Mouse (Mus musculus) heart, embryonic 12.5 days (tissue): ENCODE data around the gene Fam208a. TPM values are rescaled to one million over a fixed set of nuclear protein-coding genes. Genes with fewer than 3 reads are reported as not detected.

Experiments used
- ATAC-seq: fragments of 200-750 bp; cut with Nextera tagmentation; 2 replicates; pipeline ENCODE4 v1.8.0; 2017; ENCODE audit warnings: moderate TSS enrichment, moderate library complexity; ENCODE audit not compliant: insufficient number of reproducible peaks, low FRiP score
- H3K27ac ChIP-seq: fragments of 300-500 bp; sonication (generic); 2 replicates; pipeline ENCODE4 v1.5.1; 2016; ENCODE audit warnings: mild to moderate bottlenecking, moderate library complexity; ENCODE audit not compliant: poor library complexity, severe bottlenecking
- H3K27me3 ChIP-seq: fragments of 300-500 bp; sonication (generic); replicated peaks from 2 replicates; pipeline ENCODE4 v1.6.1; 2016; ENCODE audit warnings: mild to moderate bottlenecking, moderate library complexity
- H3K36me3 ChIP-seq: fragments of 300-500 bp; sonication (generic); 2 replicates; pipeline ENCODE4 v1.6.1; 2016; ENCODE audit warnings: mild to moderate bottlenecking, moderate library complexity
- H3K4me1 ChIP-seq: fragments of 300-500 bp; sonication (generic); replicated peaks from 2 replicates; pipeline ENCODE4 v1.6.1; 2016; ENCODE audit warnings: mild to moderate bottlenecking
- H3K4me2 ChIP-seq: fragments of 300-500 bp; sonication (generic); 2 replicates; pipeline ENCODE4 v1.6.1; 2016; ENCODE audit warnings: mild to moderate bottlenecking, moderate library complexity
- H3K4me3 ChIP-seq: fragments of 300-500 bp; sonication (generic); 2 replicates; pipeline ENCODE4 v1.5.1; 2016; ENCODE audit warnings: mild to moderate bottlenecking
- H3K9ac ChIP-seq: fragments of 300-500 bp; sonication (generic); 2 replicates; pipeline ENCODE4 v1.6.1; 2016; ENCODE audit warnings: mild to moderate bottlenecking, moderate library complexity
- H3K9me3 ChIP-seq: fragments of 300-500 bp; sonication (generic); replicated peaks from 2 replicates; pipeline ENCODE4 v1.6.1; 2016; ENCODE audit warnings: mild to moderate bottlenecking, moderate library complexity
- WGBS: fragments of 180-500 bp; shearing (Covaris S2); methylation state at CpG from one replicate; pipeline ENCODE4 v1.1.7; 2016; 5-methylcytosine and 5-hydroxymethylcytosine counted together
- polyA plus RNA-seq: library from polyadenylated mRNA; unstranded; fragments of >200 nt; fragmentation: Nextera tagmentation; extraction: Ambion mirVana; gene quantifications from 2 replicates; pipeline ENCODE4 v1.2.1, GENCODE M21; 2016

The Fam208a gene
- polyA plus RNA-seq, 1 experiment from 2014 or later: 13.1 TPM

- Histone ChIP-seq H3K27me3 (no peaks in the 10 kb centered on the region), H3K27ac (no peak overlapping the region), H3K4me3 (no peak overlapping the region), H3K4me2 (no peak overlapping the region), H3K4me1 (no peaks in the 10 kb centered on the region), H3K9ac (no peak overlapping the region), H3K9me3 (peaks cover 4% of the 10 kb centered on the region), H3K36me3 (0 out of 2 replicates have a peak, but pooled peaks cover 3% of the 10 kb centered on the region)
- WGBS: 38% methylated on average over 4 of the region's 4 CpGs
- ATAC-seq: no peak
Measured at GRCm38 (mm10) chr14:27413961-27414360, 14.7 kb upstream of the Fam208a start.

DNA sequence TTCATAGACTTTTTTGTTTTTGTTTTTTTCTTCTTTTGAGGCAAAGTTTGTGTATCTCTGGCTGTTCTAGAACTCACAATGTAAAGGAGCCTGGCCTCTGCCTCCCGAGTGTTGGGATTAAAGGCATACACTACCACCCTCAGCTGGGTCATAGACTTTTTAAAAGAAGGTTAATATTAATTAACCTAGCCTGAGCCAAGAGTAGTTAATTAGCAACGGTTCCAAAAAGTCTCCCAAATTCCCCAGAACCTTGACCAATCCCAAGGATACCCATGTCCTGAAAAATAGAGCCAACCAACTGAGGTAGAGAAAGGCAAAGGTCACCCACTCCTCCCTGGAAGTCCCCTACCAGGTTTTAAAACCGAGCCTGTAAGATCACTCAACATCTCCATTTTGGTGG, 7.8 kb upstream of the Fam208a start:
- Histone ChIP-seq H3K9ac (no peak overlapping the region), H3K27ac (no peak overlapping the region), H3K4me3 (no peak overlapping the region), H3K4me1 (no peaks in the 10 kb centered on the region), H3K9me3 (0 out of 2 replicates have a peak, but pooled peaks cover 6% of the 10 kb centered on the region), H3K27me3 (no peaks in the 10 kb centered on the region), H3K36me3 (0 out of 2 replicates have a peak, but pooled peaks cover 3% of the 10 kb centered on the region), H3K4me2 (no peak overlapping the region)
- ATAC-seq: no peak
- WGBS: 61% methylated on average over 3 of the region's 3 CpGs

DNA sequence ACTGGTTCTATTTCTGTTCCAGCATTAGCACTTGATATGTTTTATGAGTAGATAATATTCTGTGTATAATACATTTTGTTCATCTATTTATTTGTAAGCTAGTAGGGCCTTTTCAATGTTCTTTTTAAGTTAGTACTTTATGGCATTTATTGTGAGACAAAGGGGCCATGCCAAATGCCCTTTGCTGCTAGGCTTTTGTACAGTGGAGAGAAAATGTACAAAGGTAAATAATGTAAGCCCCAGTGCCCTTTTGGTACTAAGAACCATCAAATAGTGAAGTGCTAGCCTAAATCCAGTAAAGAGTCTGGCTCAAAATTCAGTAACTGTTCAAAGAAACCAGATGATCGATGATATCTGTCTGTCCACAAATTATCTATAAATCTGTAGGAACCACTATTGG, 6.3 kb upstream of the Fam208a start:
- Histone ChIP-seq H3K36me3 (0 out of 2 replicates have a peak, but pooled peaks cover 3% of the 10 kb centered on the region), H3K27ac (no peak overlapping the region), H3K4me1 (no peaks in the 10 kb centered on the region), H3K9ac (no peak overlapping the region), H3K4me2 (no peak overlapping the region), H3K27me3 (no peaks in the 10 kb centered on the region), H3K9me3 (0 out of 2 replicates have a peak, but pooled peaks cover 6% of the 10 kb centered on the region), H3K4me3 (no peak overlapping the region)
- ATAC-seq: no peak
- WGBS: 80% methylated on average over 1 of the region's 1 CpGs

DNA sequence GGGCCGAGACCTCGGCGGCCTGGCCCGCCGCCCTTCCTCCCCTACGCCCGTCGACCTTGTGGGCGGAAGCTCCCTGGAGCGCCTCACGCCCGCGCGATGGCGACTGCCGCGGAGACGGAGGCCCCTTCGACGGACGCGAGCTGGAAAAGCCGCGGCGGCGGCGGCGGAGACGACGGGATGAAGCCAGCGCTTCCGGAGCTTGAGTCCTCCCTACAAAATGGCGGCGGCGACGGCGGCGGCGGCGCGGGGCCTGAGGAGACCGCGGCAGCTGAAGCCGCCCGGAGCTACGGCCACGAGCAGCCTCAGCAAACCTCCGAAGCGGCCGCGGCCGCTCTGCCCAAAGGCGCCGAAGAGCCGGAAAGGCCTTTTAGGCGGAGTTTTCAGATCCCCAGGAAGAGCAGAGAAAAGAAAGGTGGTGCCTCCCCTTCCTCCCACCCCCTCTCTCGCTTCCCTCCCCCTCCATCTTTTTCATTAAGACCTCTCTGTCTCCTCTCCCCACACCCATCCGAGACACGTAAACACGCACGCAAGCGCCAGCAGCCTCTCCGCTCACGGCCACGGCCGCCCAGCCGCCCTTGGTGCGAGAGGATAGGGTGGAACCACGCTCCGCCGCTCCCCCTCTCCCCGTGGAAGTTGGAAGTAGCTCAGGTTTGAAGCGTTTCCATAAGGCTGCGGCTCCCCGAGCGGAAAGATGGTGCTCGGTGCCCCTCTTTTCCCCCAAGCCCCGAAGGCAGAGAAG, 508 bp downstream of the Fam208a start:
- under 1% methylated on average over 71 of the region's 78 CpGs for WGBS

DNA sequence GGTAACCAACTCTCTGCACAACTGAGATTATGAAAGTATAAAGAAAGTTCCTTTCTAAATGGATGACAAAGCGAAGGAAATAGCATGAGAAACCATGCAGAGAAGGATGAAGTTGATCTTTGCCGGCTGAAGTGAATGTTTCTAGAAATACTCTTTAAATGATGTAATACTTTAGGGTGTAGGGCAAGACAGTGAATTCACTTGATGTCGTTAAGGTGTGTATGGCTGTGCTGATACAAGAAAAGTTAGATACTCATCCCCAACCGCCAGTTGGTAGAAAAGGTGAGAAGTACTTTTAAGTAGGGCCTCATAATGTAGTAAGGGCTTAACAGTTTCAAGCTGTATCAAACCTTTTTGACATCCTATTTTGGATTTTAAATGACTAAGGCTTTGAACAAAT, 1.6 kb downstream of the Fam208a start:
- Histone ChIP-seq H3K4me3 (no peak overlapping the region), H3K4me2 (no peak overlapping the region), H3K27ac (no peak overlapping the region), H3K4me1 (no peaks in the 10 kb centered on the region), H3K9ac (no peak overlapping the region), H3K36me3 (peaks cover 20% of the 10 kb centered on the region), H3K9me3 (peaks cover 7% of the 10 kb centered on the region), H3K27me3 (no peaks in the 10 kb centered on the region)
- 87% methylated on average over 4 of the region's 4 CpGs for WGBS
- no peak for ATAC-seq

More for the DNA sequence above, 508 bp downstream of the Fam208a start:
- no peaks in the 10 kb centered on the region for H3K27me3 ChIP-seq
- peak overlapping the region; percentile 75 for H3K4me3 ChIP-seq
- H3K27ac ChIP-seq: peak overlapping the region; percentile 98
- H3K4me2 ChIP-seq: peak overlapping the region; percentile 81
- no peaks in the 10 kb centered on the region for H3K4me1 ChIP-seq
- ATAC-seq: peak; percentile 82
- peaks cover 13% of the 10 kb centered on the region for H3K9me3 ChIP-seq
- H3K9ac ChIP-seq: peak overlapping the region; percentile 92
- H3K36me3 ChIP-seq: peaks cover 16% of the 10 kb centered on the region

DNA sequence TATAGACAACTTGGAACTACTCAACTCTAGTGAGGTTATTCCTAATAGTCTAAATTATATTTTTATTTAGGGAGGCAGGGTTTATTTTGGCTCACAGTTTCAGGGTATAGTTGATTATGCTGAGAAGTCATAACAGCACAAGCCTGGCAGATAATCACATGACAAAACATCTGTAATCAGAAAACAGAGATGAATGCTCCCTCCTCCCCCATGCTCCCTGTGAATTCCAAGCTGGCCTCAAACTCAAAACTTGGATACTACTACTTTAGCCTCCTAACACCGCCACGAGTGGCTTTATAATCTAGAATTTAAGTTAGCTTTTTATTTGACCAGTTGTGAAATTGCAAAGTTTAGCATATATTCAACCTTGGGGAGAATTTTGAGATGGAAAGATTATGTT, 3.4 kb downstream of the Fam208a start:
- no peak overlapping the region for H3K9ac ChIP-seq
- no peak overlapping the region for H3K4me2 ChIP-seq
- no peak overlapping the region for H3K27ac ChIP-seq
- 97% methylated on average over 2 of the region's 2 CpGs for WGBS
- H3K36me3 ChIP-seq: peaks cover 28% of the 10 kb centered on the region
- H3K27me3 ChIP-seq: no peaks in the 10 kb centered on the region
- no peak for ATAC-seq
- no peaks in the 10 kb centered on the region for H3K4me1 ChIP-seq
- H3K9me3 ChIP-seq: peaks cover 7% of the 10 kb centered on the region
- H3K4me3 ChIP-seq: no peak overlapping the region

DNA sequence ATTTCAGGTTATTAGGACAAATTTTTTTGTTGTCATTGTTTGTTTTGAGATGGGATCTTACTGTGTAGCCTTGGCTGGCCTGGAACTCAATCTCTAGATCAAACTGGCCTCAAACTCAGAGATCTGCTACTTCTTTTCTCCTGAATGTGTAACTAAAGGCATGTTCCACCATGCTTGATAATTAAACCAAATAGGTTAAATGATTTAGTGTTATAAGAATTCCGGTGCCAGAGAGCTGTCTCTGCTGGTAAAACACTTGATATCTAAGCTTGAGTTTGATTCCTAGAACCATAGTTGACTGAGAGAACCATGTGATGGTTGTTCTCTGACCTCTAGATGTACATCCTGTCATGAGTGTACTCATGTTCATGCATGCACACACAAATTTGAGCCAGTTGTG, 7.5 kb downstream of the Fam208a start:
- Histone ChIP-seq H3K4me2 (no peak overlapping the region), H3K27me3 (no peaks in the 10 kb centered on the region), H3K9me3 (no peaks in the 10 kb centered on the region), H3K36me3 (peaks cover 33% of the 10 kb centered on the region), H3K27ac (no peak overlapping the region), H3K4me1 (no peaks in the 10 kb centered on the region), H3K4me3 (no peak overlapping the region), H3K9ac (no peak overlapping the region)
- WGBS: 81% methylated on average over 1 of the region's 1 CpGs
- no peak for ATAC-seq

DNA sequence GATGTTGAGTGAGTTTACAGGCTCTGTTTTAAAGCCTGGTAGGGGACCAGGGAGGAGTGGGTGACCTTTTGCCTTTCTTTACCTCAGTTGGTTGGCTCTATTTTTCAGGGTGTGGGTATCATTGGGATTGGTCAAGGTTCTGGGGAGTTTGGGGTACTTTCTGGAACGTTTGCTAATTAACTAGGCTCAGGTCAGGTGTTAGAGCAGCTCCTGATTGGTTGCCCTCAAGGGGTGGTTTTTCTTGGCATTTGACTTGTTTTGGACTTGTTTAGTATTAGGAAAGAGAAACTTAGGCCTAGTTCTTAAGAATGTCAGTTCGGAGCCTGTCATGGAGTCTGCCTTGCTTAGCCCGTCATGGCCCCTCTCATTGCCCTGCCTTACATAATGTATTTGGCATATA, 8.2 kb downstream of the Fam208a start:
- H3K4me1 ChIP-seq: no peaks in the 10 kb centered on the region
- no peak overlapping the region for H3K27ac ChIP-seq
- no peak overlapping the region for H3K9ac ChIP-seq
- H3K36me3 ChIP-seq: peaks cover 31% of the 10 kb centered on the region
- no peak overlapping the region for H3K4me3 ChIP-seq
- no peak overlapping the region for H3K4me2 ChIP-seq
- no peak for ATAC-seq
- WGBS: 84% methylated on average over 3 of the region's 3 CpGs
- H3K9me3 ChIP-seq: no peaks in the 10 kb centered on the region
- no peaks in the 10 kb centered on the region for H3K27me3 ChIP-seq

DNA sequence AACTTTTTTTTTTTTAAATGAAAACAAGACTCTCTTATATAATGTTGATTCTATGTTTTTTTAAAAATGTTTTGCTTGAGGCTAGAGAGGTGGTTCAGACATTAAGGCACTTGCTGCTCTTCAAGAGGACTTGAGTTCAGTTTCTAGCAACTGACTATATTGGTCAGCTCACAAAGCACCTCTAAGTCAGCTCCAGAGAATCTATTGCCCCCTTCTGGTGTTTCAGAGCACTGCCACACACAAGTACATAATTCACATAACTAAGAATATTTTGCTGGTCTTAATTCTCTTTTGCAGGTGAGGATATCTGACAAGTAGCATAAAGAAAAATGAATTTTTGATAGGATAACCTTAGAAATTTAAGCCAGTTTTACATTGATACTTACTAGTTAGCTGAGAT, 12.3 kb downstream of the Fam208a start:
- H3K9me3 ChIP-seq: no peaks in the 10 kb centered on the region
- H3K4me2 ChIP-seq: no peak overlapping the region
- peaks cover 38% of the 10 kb centered on the region for H3K36me3 ChIP-seq
- H3K4me3 ChIP-seq: no peak overlapping the region
- H3K9ac ChIP-seq: no peak overlapping the region
- H3K27ac ChIP-seq: no peak overlapping the region
- H3K4me1 ChIP-seq: no peaks in the 10 kb centered on the region
- no peak for ATAC-seq
- no peaks in the 10 kb centered on the region for H3K27me3 ChIP-seq

DNA sequence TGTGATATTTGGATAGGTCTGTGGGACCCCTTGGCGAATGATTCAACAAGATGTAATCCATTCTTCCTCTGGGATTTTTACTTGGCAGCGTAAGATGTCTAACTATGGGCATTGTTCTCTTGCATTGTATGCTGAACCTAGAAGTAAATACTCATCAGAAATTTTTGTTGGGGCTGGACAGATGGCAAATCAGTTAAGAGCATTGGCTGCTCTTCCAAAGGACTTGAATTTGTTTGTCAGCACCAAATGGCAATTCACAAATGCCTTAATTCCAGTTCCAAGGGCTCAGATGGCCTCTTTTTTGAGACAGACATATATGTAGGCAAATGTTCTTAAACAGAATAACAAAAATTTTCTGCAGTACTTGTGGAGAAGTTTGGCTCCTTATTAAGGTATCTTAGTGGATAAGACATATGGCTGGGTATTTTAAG, 16.2 kb downstream of the Fam208a start:
- no peak for ATAC-seq
- no peaks in the 10 kb centered on the region for H3K27me3 ChIP-seq
- H3K4me3 ChIP-seq: no peak overlapping the region
- WGBS: 86% methylated on average over 2 of the region's 2 CpGs
- H3K4me1 ChIP-seq: no peaks in the 10 kb centered on the region
- H3K9ac ChIP-seq: no peak overlapping the region
- no peak overlapping the region for H3K4me2 ChIP-seq
- no peaks in the 10 kb centered on the region for H3K9me3 ChIP-seq
- peaks cover 50% of the 10 kb centered on the region for H3K36me3 ChIP-seq
- no peak overlapping the region for H3K27ac ChIP-seq

GRCm38 (mm10) chr14:27446963-27447362, 18.3 kb downstream of the Fam208a start:
- Histone ChIP-seq H3K27ac (no peak overlapping the region), H3K4me1 (no peaks in the 10 kb centered on the region), H3K4me2 (no peak overlapping the region), H3K9me3 (no peaks in the 10 kb centered on the region), H3K36me3 (peaks cover 48% of the 10 kb centered on the region), H3K9ac (no peak overlapping the region), H3K27me3 (no peaks in the 10 kb centered on the region), H3K4me3 (no peak overlapping the region)
- ATAC-seq: no peak
- WGBS: 69% methylated on average over 4 of the region's 4 CpGs

GRCm38 (mm10) chr14:27491399-27491798, 62.8 kb downstream of the Fam208a start:
- Histone ChIP-seq H3K4me2 (no peak overlapping the region), H3K4me3 (no peak overlapping the region), H3K36me3 (peaks cover 77% of the 10 kb centered on the region), H3K9ac (no peak overlapping the region), H3K9me3 (no peaks in the 10 kb centered on the region), H3K27me3 (no peaks in the 10 kb centered on the region), H3K4me1 (no peaks in the 10 kb centered on the region), H3K27ac (no peak overlapping the region)
- 91% methylated on average over 5 of the region's 5 CpGs for WGBS
- ATAC-seq: no peak
